Mouse (Mus musculus) ES-E14 (cell line): Measurements from ENCODE around the gene Rgs13.

Source experiments
- MAFK ChIP-seq: IDR thresholded peaks from 2 replicates; pipeline ENCODE4 v1.6.1; 2014; ENCODE audit warnings: mild to moderate bottlenecking, low read depth, low read length, inconsistent platforms; ENCODE audit not compliant: insufficient read depth
- ZC3H11A ChIP-seq: IDR thresholded peaks from 2 replicates; pipeline ENCODE4 v1.6.1; 2012; ENCODE audit warnings: low read depth, mild to moderate bottlenecking, inconsistent platforms, low read length, borderline replicate concordance
- ZNF384 ChIP-seq: IDR thresholded peaks from 2 replicates; pipeline ENCODE4 v1.6.1; 2012; ENCODE audit warnings: low read depth, low read length, inconsistent platforms

GRCm38 (mm10) chr1:144177620-144178019 is 448 bp upstream of the Rgs13 start:
- no peak for TF ChIP-seq ZC3H11A
- no peak for TF ChIP-seq ZNF384
- TF ChIP-seq MAFK, result no peak
